In the genomic region with DNA sequence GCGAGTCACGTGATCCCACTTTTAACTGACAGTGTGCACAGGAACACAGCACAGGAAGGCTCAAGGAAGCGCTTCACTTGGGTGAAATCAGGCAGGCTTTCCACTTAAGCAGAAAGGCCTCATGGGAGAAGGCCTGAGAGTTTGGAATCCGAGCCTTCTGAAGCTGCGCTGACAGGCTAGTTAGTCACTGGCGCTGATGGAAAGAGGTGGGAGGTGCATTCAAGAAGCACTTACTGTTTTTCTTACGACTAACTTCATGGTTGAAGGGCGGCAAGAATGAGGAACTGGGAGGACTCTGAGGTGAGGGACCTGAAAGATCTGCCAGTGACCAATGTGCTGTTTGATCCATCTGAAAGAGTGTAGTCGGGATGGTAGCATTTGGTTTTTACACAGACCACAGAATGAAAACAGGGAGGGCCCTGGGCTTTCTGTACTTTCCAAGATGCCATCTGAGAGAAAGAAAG, we compare ENCODE assay signal across 11 mouse cellular contexts.
DNase-seq lines count a peak whose midpoint lies in the region; ATAC-seq and TF ChIP-seq lines count a peak whose summit lies in the region.
"Had no signal": no experiment of that assay in that cellular context is flagged by ENCODE, and none has a peak within 500 bp of the region (broad histone marks: within the 10 kb centered on the region; RNA-seq: fewer than 3 reads in every experiment).

No protein-coding gene starts in this region.

- H3K4me3 ChIP-seq in kidney, embryonic 16.5 days (ENCODE audit: low read length), result no peak overlapping the region
- no peak overlapping the region for H3K4me3 ChIP-seq in midbrain, postnatal 0 days (ENCODE audit: low read depth, low read length)
- H3K4me3 ChIP-seq: liver, embryonic 15.5 days had no signal

- DNase-seq in embryo, embryonic 10.5 days (ENCODE audit: low spot score), result peak; percentile 18
- DNase-seq in embryo, embryonic 9.5 days (ENCODE audit: extremely low spot score), result no peak
- DNase-seq in ZHBTc4 (ENCODE audit: low read depth, low spot score), result peak; percentile 69
- no peak for DNase-seq in midbrain, postnatal 0 days (ENCODE audit: low spot score)
- no peak for DNase-seq in cerebellum, postnatal 10 days
- DNase-seq in cerebellum, adult 8-10 months, result no peak
- DNase-seq: forebrain, postnatal 0 days; thymus, postnatal 4 days had no signal

- 26% methylated on average over 9 of the region's 9 CpGs for WGBS in kidney, embryonic 16.5 days
- WGBS in midbrain, postnatal 0 days, result 87% methylated on average over 9 of the region's 9 CpGs

- no peak for TF ChIP-seq CTCF in midbrain, postnatal 0 days (IDR thresholded peaks at IDR 0.05)

- H3K9me3 ChIP-seq in kidney, embryonic 16.5 days (ENCODE audit: low read length), result no peaks in the 10 kb centered on the region
- H3K9me3 ChIP-seq in midbrain, postnatal 0 days (ENCODE audit: low read length), result no peaks in the 10 kb centered on the region
- H3K9me3 ChIP-seq: liver, embryonic 15.5 days had no signal

- H3K27me3 ChIP-seq in kidney, embryonic 16.5 days (ENCODE audit: insufficient read depth, low read length), result no peaks in the 10 kb centered on the region
- no peaks in the 10 kb centered on the region for H3K27me3 ChIP-seq in midbrain, postnatal 0 days (ENCODE audit: insufficient read depth, low read length)
- H3K27me3 ChIP-seq: liver, embryonic 15.5 days had no signal

- no peak overlapping the region for H3K4me2 ChIP-seq in kidney, embryonic 16.5 days (replicated peaks; ENCODE audit: low read depth, low read length)
- no peak overlapping the region for H3K4me2 ChIP-seq in midbrain, postnatal 0 days (ENCODE audit: low read depth, low read length, poor library complexity, severe bottlenecking)
- H3K4me2 ChIP-seq: liver, embryonic 15.5 days had no signal

- H3K4me1 ChIP-seq in kidney, embryonic 16.5 days (ENCODE audit: insufficient read depth, low read length), result peaks cover 16% of the 10 kb centered on the region
- no peaks in the 10 kb centered on the region for H3K4me1 ChIP-seq in midbrain, postnatal 0 days (ENCODE audit: insufficient read depth, low read length)

- H3K36me3 ChIP-seq in kidney, embryonic 16.5 days (ENCODE audit: insufficient read depth, low read length), result peaks cover 18% of the 10 kb centered on the region
- peaks cover 14% of the 10 kb centered on the region for H3K36me3 ChIP-seq in midbrain, postnatal 0 days (ENCODE audit: insufficient read depth, low read length)
- H3K36me3 ChIP-seq: liver, embryonic 15.5 days had no signal

- peak overlapping the region; percentile 67 for H3K27ac ChIP-seq in kidney, embryonic 16.5 days (ENCODE audit: low read length)
- no peak overlapping the region for H3K27ac ChIP-seq in midbrain, postnatal 0 days (ENCODE audit: low read depth, low read length)
- H3K27ac ChIP-seq: liver, embryonic 15.5 days had no signal

- peak; percentile 82 for ATAC-seq in kidney, embryonic 16.5 days (ENCODE audit: low FRiP score, low TSS enrichment)
- ATAC-seq in megakaryocyte progenitor cell, adult 5-6 weeks (replicated peaks; ENCODE audit: poor library complexity), result peak; percentile 47
- no peak for ATAC-seq in midbrain, postnatal 0 days (ENCODE audit: low FRiP score)
- ATAC-seq: forebrain, postnatal 0 days had no signal

- H3K9ac ChIP-seq in kidney, embryonic 16.5 days (replicated peaks; ENCODE audit: low read length), result no peak overlapping the region
- no peak overlapping the region for H3K9ac ChIP-seq in midbrain, postnatal 0 days (replicated peaks; ENCODE audit: low read length, poor library complexity, severe bottlenecking)
- H3K9ac ChIP-seq: forebrain, postnatal 0 days; liver, embryonic 15.5 days had no signal

Comparison
In these comparisons a context has a peak if more than half of its experiments do, and no peak if none do; other contexts are left out.
1. DNase-seq: peak in embryo, embryonic 10.5 days (single experiment) and ZHBTc4 (single experiment); none in embryo, embryonic 9.5 days (single experiment), midbrain, postnatal 0 days (single experiment), cerebellum, postnatal 10 days (0 of 2) and cerebellum, adult 8-10 months (single experiment).